Mouse (Mus musculus) left cerebral cortex, postnatal 4 days (tissue): Measurements from ENCODE around the gene Exoc5. TPM values are rescaled to one million over a fixed set of nuclear protein-coding genes. Genes with fewer than 3 reads are reported as not detected.
A peak's percentile ranks its signal among the peaks of the same experiment; 100 is the strongest.

ENCODE experiments used
- DNase-seq: peaks from one replicate; pipeline ENCODE4 v3.0.0-alpha.2; 2022
- intact Hi-C: fragments of 180-260 bp; cut with DNase I; formaldehyde crosslinking; loops from one replicate; pipeline ENCODE4 v1.15.1; 2025
- total RNA-seq, 2 experiments: library from RNA; stranded (reverse); gene quantifications; 2 replicates each; pipeline ENCODE4 v1.2.3; 2021

Gene Exoc5
- total RNA-seq, 2 experiments from 2014 or later, result 81.1 to 88.8 TPM

- intact Hi-C loops, result no loop called here
- DNase-seq, result no peak
These were observed 57.9 kb downstream of the Exoc5 start for GRCm38 (mm10) chr14:49008399-49009189.

GRCm38 (mm10) chr14:49007979-49008378, 58.5 kb downstream of the Exoc5 start:
- intact Hi-C loops, result no loop called here
- DNase-seq, result no peak

GRCm38 (mm10) chr14:49001655-49002054, 64.8 kb downstream of the Exoc5 start:
- no peak for DNase-seq
- intact Hi-C loops, result no loop called here

GRCm38 (mm10) chr14:48998795-48999194, 67.7 kb downstream of the Exoc5 start:
- no peak for DNase-seq
- intact Hi-C loops, result no loop called here

- intact Hi-C loops, result no loop called here
- DNase-seq, result no peak
These were observed 72.6 kb downstream of the Exoc5 start for GRCm38 (mm10) chr14:48993861-48994260.

- no peak for DNase-seq
- intact Hi-C loops, result no loop called here
These were observed 74.3 kb downstream of the Exoc5 start for GRCm38 (mm10) chr14:48992070-48992580.

GRCm38 (mm10) chr14:48991144-48991522, 75.3 kb downstream of the Exoc5 start:
- DNase-seq, result no peak
- intact Hi-C loops, result no loop called here

- peak; percentile 82 for DNase-seq
- intact Hi-C loops, result no loop called here
These were observed 75.8 kb downstream of the Exoc5 start for GRCm38 (mm10) chr14:48990471-48991143.

- intact Hi-C loops, result loop anchor here (5.0 to 10.0 kb wide), 3 partner anchors 315 to 618 kb away; partner anchors contain the start of gene Otx2
These were observed 76.6 kb downstream of the Exoc5 start for GRCm38 (mm10) chr14:48989831-48990230.

GRCm38 (mm10) chr14:48986231-48986630, 80.2 kb downstream of the Exoc5 start:
- intact Hi-C loops, result loop anchor here (5.0 to 10.0 kb wide), 3 partner anchors 311 to 614 kb away; partner anchors contain the start of gene Otx2
- DNase-seq, result no peak

More at GRCm38 (mm10) chr14:48989831-48990230, 76.6 kb downstream of the Exoc5 start:
- DNase-seq, result no peak

GRCm38 (mm10) chr14:48985673-48986072, 80.8 kb downstream of the Exoc5 start:
- peak; percentile 51 for DNase-seq
- intact Hi-C loops, result loop anchor here (5.0 to 10.0 kb wide), 3 partner anchors 311 to 613 kb away; partner anchors contain the start of gene Otx2

GRCm38 (mm10) chr14:48978971-48979388, 87.5 kb downstream of the Exoc5 start:
- DNase-seq, result no peak

GRCm38 (mm10) chr14:48971546-48971945, 94.9 kb downstream of the Exoc5 start:
- intact Hi-C loops, result no loop called here
- DNase-seq, result peak; percentile 55

More at GRCm38 (mm10) chr14:48978971-48979388, 87.5 kb downstream of the Exoc5 start:
- intact Hi-C loops, result no loop called here

- DNase-seq, result no peak
- intact Hi-C loops, result no loop called here
These were observed 97.8 kb downstream of the Exoc5 start for GRCm38 (mm10) chr14:48968670-48969069.

Other genes with a start within 250 kb of the Exoc5 start
- 10 to 100 TPM; 16.0 to 18.5 TPM for gene Ap5m1, start 556 bp downstream of the Exoc5 start, total RNA-seq
- gene Naa30, start 105.6 kb upstream of the Exoc5 start, total RNA-seq, result 10 to 100 TPM; 43.2 to 50.3 TPM
- gene ccdc198, start 178.8 kb upstream of the Exoc5 start, total RNA-seq, result not detected